Mouse (Mus musculus) midbrain, postnatal 0 days (tissue): ENCODE results near the gene Nicn1. TPM values are rescaled to one million over a fixed set of nuclear protein-coding genes. Genes with fewer than 3 reads are reported as not detected.
"Not testable (repeated sequence)": the region's sequence is repeated elsewhere in the genome, so short reads cannot be mapped to it uniquely, and the experiment has no call there.

ENCODE experiments used
- ATAC-seq: fragments of 200-750 bp; cut with Nextera tagmentation; 2 replicates; pipeline ENCODE4 v1.8.0; 2017; ENCODE audit warnings: moderate number of reproducible peaks, mild to moderate bottlenecking, moderate TSS enrichment, moderate library complexity; ENCODE audit not compliant: low FRiP score
- DNase-seq: peaks from one replicate; pipeline ENCODE4 v3.0.0-alpha.2; 2015; ENCODE audit warnings: low spot score
- H3K27ac ChIP-seq: fragments of 300-500 bp; sonication (generic); 2 replicates; pipeline ENCODE4 v1.5.1; 2014; ENCODE audit warnings: low read depth, mild to moderate bottlenecking, low read length, mixed read lengths
- H3K27me3 ChIP-seq: fragments of 300-500 bp; sonication (generic); 2 replicates; pipeline ENCODE4 v1.6.1; 2014; ENCODE audit warnings: low read length, control low read depth, mixed read lengths; ENCODE audit not compliant: insufficient read depth
- H3K36me3 ChIP-seq: fragments of 300-500 bp; sonication (generic); 2 replicates; pipeline ENCODE4 v1.6.1; 2014; ENCODE audit warnings: low read length, control low read depth, mixed read lengths; ENCODE audit not compliant: insufficient read depth
- H3K4me1 ChIP-seq: fragments of 300-500 bp; sonication (generic); 2 replicates; pipeline ENCODE4 v1.6.1; 2014; ENCODE audit warnings: mild to moderate bottlenecking, control low read depth, antibody characterized with exemption, low read length, mixed read lengths; ENCODE audit not compliant: insufficient read depth
- H3K4me2 ChIP-seq: fragments of 300-500 bp; sonication (generic); 2 replicates; pipeline ENCODE4 v1.6.1; 2014; ENCODE audit warnings: low read depth, mild to moderate bottlenecking, low read length, mixed read lengths; ENCODE audit not compliant: poor library complexity, severe bottlenecking
- H3K4me3 ChIP-seq: fragments of 300-500 bp; sonication (generic); 2 replicates; pipeline ENCODE4 v1.5.1; 2014; ENCODE audit warnings: low read depth, mild to moderate bottlenecking, low read length, moderate library complexity
- H3K9ac ChIP-seq: fragments of 300-500 bp; sonication (generic); replicated peaks from 2 replicates; pipeline ENCODE4 v1.6.1; 2014; ENCODE audit warnings: mild to moderate bottlenecking, low read length, moderate library complexity, mixed read lengths; ENCODE audit not compliant: poor library complexity, severe bottlenecking
- H3K9me3 ChIP-seq: fragments of 300-500 bp; sonication (generic); 2 replicates; pipeline ENCODE4 v1.6.1; 2016; ENCODE audit warnings: low read length, control low read depth
- CTCF ChIP-seq: IDR thresholded peaks from 2 replicates; pipeline ENCODE4 v1.5.1; 2016; ENCODE audit warnings: antibody characterized with exemption, mild to moderate bottlenecking
- WGBS: fragments of 180-500 bp; shearing (Covaris S2); extraction: QIAGEN DNeasy Blood & Tissue Kit; methylation state at CpG from one replicate; pipeline ENCODE4 v1.1.7; 2014; 5-methylcytosine and 5-hydroxymethylcytosine counted together
- polyA plus RNA-seq: library from polyadenylated mRNA; unstranded; fragments of >200 nt; fragmentation: Nextera tagmentation; extraction: Ambion mirVana; gene quantifications from 2 replicates; pipeline ENCODE4 v1.2.1, GENCODE M21; 2015
- total RNA-seq: library from RNA; depleted of rRNA; stranded (reverse); fragments of >200 nt; gene quantifications from 2 replicates; pipeline ENCODE4 v1.2.3, GENCODE M21; 2014

Nicn1 gene
- total and polyA plus RNA-seq, 2 experiments from 2014 or later = 107 to 142 TPM

DNA sequence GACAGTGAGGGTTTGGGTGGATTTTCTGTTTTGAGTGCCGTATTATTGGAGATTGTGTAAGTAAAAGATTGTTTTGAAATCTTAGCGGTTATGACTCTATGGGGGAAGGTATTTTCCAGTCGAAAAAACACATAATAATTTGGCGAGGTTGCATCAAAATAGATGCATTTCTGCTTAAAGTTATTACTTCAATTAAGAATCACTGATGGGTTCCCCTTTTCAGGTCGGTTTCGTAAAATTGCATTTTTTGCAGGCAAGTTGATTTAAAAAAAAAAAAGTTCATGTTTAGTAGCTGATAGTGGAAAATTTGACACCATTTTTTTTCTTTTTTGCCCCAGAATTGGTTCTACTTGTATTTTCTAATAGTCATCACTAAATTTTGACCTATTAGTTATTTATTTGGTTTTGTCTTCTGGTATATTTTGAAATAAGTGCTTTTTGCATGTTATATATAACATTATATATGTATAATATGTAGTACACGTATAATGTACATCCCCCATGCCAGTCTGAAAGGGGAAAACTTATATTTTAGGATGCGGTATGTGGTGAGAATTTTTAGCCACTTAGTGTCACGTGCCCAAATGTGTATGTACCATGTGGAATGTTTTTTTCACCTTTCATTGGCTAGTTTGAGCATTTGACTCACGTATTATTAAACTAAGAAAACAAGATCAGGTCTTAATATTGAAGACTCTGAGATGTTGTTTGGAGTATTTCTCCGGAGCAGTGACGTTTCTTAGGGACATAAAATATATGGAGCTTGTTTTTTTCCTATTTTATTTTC, 17.0 kb downstream of the Nicn1 start:
- peak overlapping the region; percentile 95 for H3K9ac ChIP-seq
- peak overlapping the region; percentile 95 for H3K27ac ChIP-seq
- 19% methylated on average over 12 of the region's 12 CpGs for WGBS
- H3K4me1 ChIP-seq = peaks cover 14% of the 10 kb centered on the region
- DNase-seq (no peak), ATAC-seq (no peak)
- TF ChIP-seq CTCF = no peak
- peak overlapping the region; percentile 55 for H3K4me2 ChIP-seq
- no peaks in the 10 kb centered on the region for H3K27me3 ChIP-seq
- no peaks in the 10 kb centered on the region for H3K9me3 ChIP-seq
- peak overlapping the region; percentile 95 for H3K4me3 ChIP-seq
- H3K36me3 ChIP-seq = peaks cover 15% of the 10 kb centered on the region

DNA sequence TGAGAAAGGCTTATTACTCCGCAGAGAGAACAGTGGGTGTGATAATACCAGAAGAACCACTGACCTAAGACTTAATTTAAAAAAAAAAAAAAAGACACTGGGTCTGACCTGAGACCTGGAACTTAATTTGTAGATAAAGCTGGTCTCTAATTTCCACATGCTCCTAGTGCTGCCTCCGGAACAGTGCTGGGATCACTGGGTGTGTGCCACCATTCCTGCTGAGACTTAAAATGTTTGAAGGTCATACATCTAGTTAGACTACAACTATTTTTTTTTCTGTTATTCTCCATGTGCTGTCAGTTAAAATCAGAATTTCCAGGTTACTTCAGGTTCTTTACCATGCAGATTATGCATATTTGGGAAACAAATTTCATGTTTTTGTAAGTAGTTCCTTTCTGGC, 17.9 kb downstream of the Nicn1 start:
- DNase-seq (no peak), ATAC-seq (no peak)
- Histone ChIP-seq H3K4me3 (peak overlapping the region; percentile 95), H3K4me1 (peaks cover 14% of the 10 kb centered on the region), H3K9me3 (no peaks in the 10 kb centered on the region), H3K27me3 (no peaks in the 10 kb centered on the region), H3K27ac (no peak overlapping the region), H3K9ac (0 out of 2 replicates have a peak overlapping the region, but pooled peaks have one; percentile 19), H3K36me3 (peaks cover 8% of the 10 kb centered on the region), H3K4me2 (peak overlapping the region; percentile 55)
- WGBS = 36% methylated on average over 2 of the region's 2 CpGs
- no peak for TF ChIP-seq CTCF

DNA sequence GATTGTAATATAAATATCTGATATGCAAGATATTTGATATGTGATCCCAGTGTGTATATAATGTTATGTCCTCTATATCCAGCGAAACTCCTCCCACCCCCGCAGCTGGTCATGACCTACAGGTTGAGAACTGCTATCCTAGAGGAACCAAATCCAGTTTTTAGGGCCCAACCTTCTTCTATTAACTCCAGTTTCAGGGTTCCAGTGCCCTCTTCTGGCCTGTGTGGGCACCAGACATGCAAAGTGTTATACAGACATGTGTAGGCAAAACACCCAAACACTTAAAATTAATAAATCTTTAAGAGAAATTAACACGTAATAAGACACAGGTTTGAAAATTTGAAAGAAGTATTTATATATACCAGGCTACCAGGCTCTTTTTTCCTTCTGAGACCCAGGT, 27.3 kb downstream of the Nicn1 start:
- ATAC-seq (no peak), DNase-seq (no peak)
- no peaks in the 10 kb centered on the region for H3K9me3 ChIP-seq
- H3K36me3 ChIP-seq = no peaks in the 10 kb centered on the region
- peak; percentile 44 for TF ChIP-seq CTCF
- H3K4me2 ChIP-seq = no peak overlapping the region
- WGBS = 96% methylated on average over 3 of the region's 3 CpGs
- H3K9ac ChIP-seq = no peak overlapping the region
- H3K4me3 ChIP-seq = no peak overlapping the region
- no peak overlapping the region for H3K27ac ChIP-seq
- H3K4me1 ChIP-seq = no peaks in the 10 kb centered on the region
- no peaks in the 10 kb centered on the region for H3K27me3 ChIP-seq

DNA sequence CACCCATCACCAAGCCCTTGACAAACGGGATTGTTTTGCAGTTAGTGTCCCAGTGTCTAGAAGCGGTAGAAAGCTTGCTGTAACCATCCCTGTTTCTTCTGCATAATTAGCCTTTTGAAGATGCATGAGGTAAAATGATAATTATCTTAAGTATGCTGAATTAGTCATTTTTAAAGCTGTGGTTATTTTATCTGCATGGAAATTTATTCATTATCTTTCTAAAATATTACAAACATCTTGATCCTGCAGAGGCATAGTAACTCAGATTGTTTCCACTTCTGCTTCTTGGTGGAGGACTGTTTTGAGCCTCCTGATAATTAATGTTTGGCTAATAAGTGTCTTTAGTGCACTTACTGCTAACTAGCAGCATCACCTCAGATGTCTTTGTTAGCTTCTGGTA, 28.2 kb downstream of the Nicn1 start:
- Histone ChIP-seq H3K4me1 (no peaks in the 10 kb centered on the region), H3K27me3 (no peaks in the 10 kb centered on the region), H3K9me3 (no peaks in the 10 kb centered on the region), H3K4me2 (no peak overlapping the region), H3K36me3 (no peaks in the 10 kb centered on the region), H3K9ac (no peak overlapping the region), H3K4me3 (no peak overlapping the region), H3K27ac (no peak overlapping the region)
- no peak for DNase-seq
- ATAC-seq = no peak
- TF ChIP-seq CTCF = no peak
- WGBS = 75% methylated on average over 2 of the region's 2 CpGs

DNA sequence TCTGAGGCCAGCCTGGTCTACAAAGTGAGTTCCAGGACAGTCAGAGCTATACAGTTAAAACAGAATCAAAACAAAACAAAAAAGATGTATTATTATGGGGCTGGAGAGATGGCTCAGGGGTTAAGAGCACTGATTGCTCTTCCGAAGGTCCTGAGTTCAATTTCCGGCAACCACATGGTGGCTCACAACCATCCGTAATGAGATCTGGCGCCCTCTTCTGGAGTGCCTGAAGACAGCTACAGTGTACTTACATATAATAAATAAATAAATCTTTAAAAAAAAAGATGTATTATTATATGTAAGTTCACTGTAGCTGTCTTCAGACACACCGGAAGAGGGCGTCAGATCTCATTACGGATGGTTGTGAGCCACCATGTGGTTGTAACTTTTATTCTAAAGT, 31.8 kb downstream of the Nicn1 start:
- not testable (repeated sequence) for H3K4me2 ChIP-seq, H3K27me3 ChIP-seq, H3K4me1 ChIP-seq, DNase-seq, H3K9ac ChIP-seq, H3K9me3 ChIP-seq, H3K4me3 ChIP-seq, ATAC-seq, H3K27ac ChIP-seq, H3K36me3 ChIP-seq
- 95% methylated on average over 7 of the region's 7 CpGs for WGBS

DNA sequence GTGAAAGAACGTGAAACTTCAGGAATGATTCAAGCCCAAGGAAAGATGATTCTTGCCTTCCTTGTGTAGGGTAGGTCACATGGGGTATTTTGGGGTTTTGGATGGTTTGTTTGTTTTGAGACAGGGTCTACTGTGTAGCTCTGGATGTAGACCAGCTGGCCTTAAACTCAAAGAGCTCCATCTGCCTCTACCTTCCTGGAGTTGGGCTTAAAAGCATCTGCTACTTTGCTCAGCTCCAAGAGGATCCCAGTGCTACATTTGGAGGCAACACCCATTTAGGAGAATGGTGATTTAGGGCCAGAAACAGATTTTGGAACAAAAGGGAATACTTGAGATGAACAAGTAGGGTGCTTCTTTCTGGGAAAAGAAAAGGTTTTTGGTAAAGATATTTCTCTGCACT, 34.6 kb downstream of the Nicn1 start:
- no peak for TF ChIP-seq CTCF
- Histone ChIP-seq H3K4me3 (no peak overlapping the region), H3K4me1 (no peaks in the 10 kb centered on the region), H3K27ac (no peak overlapping the region), H3K36me3 (peaks cover 11% of the 10 kb centered on the region; the same call in 1 of the 2 replicates), H3K4me2 (no peak overlapping the region), H3K9me3 (no peaks in the 10 kb centered on the region), H3K27me3 (no peaks in the 10 kb centered on the region), H3K9ac (no peak overlapping the region)
- no peak for DNase-seq
- ATAC-seq = no peak
- 92% methylated on average over 1 of the region's 1 CpGs for WGBS
